Mouse (Mus musculus) ovary, adult 18-20 months (tissue): ENCODE measurements around the gene Rasl10a.
A peak's percentile ranks its signal among the peaks of the same experiment; 100 is the strongest.

Experiments used
- DNase-seq: peaks from one replicate; pipeline ENCODE4 v3.0.0; 2022; ENCODE audit warnings: low spot score, mixed read lengths

Gene Rasl10a

DNA sequence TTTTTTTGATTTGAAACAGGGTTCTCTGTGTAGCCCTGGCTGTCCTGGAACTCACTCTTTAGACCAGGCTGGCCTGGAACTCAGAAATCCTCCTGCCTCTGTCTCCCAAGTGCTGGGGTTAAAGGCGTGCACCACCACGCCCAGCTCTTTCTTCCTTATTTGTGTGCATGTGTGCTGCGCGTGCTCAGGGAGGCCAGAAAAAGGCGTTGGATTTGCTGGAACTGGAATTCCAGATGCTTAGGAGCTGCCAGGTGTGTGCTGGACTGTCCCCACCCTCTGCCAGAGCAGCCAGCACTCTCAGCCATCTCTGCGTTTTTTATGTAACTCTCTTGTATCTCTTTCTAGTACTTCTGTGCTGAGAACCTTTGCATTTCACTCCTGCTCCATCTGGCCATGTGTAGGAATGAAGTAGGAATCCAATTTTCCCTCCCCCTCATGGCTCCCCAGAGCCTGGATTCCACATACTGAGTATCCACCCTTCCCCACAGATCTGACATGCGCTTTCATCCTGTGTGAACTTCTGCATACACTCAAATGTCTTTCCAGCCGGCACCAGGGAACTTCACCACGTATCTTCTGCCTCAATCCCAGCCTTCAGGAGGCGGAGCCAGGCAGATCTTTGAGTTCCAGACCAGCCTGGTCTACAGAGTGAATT, 5.6 kb upstream of the Rasl10a start:
- no peak for DNase-seq

DNA sequence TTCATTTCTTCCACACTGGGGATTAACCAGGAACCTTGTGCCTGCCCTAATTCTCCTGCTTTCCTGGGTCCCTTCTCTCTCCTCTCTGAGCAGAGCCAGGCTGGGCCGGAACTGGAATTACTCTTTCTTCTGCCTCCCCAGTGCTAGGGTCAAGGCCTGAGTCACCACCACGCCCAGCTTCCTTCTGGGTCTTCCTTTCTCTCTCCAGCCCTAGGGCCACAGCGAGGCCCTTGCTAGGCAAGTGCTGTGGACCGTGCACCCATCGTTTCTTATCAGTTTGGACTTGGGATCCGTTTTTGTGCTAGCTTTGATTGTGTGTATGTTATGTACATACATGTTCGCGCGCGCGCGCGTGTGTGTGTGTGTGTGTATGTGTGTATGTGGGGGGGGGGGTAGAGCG, 3.8 kb upstream of the Rasl10a start:
- DNase-seq, result no peak

DNA sequence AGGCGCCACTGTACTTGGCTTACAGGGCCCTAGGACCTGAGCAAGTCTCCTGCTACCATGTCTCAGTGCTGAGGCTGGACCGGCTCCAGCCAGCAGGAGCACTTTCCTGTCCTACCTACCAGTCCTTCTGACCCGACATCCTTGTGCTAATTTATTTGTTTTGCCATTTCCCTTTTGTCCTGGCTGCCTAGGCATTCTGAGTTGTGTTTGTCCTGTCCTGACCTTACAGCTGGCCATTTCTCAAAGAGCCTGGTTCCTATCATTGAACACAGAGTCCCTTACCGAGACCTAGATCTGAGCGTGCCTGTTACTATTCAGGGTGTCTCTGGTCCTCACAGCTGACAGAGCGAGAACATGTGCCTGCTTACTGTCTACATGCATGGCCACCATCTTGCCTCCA, 3.1 kb upstream of the Rasl10a start:
- no peak for DNase-seq

DNA sequence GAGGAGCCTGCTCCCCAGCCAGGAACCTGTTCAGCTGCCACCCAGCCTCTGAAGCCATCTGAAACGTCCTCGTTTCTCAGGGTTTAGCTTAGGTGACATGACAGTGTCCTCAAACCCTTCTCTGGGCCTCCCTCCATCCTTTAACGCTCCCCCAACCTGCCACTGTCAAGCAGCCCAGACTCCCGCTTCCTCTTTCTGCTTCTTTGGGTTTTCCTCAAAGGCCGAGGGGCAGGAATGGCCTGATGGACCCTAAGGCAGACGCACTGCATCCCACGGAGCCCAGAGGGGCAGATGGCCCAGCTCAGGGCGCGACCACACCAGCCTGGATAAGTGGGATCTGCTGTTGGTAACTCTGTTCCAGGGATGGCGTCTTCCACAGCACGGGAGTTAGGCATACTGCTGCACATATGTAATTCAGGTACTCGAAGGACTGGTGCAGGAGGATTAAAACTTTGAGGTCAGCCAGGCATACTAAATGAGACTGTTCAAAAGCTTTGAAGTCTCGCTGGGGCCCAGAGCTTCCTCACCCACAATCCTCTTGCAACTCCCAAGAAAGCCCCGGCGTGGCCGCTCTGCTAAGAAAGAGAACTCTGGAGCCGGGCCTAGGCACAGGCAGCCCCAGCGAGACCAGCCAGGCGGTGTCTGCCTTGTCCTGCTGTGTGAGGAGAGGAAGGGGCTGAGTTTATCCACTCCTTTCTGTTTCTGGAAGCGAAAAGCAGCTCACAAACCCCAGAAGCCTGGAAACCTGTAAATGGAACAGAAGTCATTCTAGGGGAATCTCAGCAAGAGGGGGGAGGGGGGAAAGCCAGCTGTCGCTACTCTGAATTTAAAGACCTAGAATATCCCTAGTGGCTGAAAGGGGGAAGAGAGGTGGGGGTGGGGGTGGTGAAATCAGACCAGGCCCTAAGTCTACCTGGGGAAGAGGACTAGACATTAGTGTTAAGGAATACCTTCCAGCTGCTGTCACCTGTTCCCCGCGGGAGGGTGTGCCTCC, 1.7 kb upstream of the Rasl10a start:
- DNase-seq, result no peak

- DNase-seq, result no peak
Measured at GRCm38 (mm10) chr11:5057064-5057463, 864 bp upstream of the Rasl10a start.

DNA sequence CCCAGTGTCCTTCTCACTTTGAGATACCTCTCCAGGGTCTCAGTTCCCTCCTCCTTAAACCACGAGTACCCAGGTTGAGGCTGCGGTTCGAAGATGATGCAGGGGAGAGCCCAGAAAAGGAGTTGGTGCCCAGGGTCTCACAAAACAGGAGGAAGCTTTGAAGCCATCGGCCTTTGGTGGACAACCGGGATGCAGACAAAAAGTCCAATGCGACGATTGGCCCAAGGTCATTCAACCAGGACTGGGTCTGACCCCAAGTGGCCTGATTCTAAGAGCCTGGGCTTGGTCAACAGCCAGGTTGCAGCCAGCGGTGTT, 430 bp upstream of the Rasl10a start:
- no peak for DNase-seq

DNA sequence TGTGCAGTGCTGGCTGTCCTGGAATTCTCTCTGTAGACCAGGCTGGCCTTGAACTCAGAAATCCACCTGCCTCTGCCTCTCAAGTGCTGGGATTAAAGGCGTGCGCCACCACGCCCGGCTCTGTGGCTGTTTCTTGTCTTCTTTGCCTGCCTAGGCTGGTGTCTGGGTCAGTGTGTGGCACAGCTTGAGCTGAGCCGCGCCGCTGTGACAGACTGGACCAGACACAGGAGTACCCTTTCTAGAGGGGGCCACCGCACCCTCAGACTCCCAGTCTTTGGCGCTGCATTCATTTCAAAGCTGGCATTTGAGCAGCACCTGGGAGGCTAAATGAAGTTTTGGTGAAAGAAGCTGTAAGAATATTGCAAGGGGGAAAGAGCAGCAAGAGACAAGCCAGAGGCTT, 855 bp downstream of the Rasl10a start:
- DNase-seq, result no peak

DNA sequence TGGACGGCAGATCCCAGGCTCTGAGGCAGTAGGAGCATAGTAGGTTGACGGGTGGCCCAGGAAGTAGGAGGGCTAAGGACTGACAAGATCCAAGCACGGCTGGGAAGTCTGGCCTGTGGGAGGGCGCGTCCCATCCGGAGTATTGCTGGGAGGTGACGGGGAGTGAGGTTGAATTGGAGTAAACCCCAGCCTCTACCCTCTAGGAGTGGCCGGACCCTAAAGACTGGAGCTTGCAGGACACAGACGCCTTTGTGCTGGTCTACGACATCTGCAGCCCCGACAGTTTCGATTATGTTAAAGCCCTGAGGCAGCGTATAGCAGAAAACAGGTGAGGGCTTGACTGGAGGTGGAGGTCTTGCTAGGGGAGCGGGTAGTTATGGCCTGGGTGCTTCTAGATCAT, 1.3 kb downstream of the Rasl10a start:
- no peak for DNase-seq

DNA sequence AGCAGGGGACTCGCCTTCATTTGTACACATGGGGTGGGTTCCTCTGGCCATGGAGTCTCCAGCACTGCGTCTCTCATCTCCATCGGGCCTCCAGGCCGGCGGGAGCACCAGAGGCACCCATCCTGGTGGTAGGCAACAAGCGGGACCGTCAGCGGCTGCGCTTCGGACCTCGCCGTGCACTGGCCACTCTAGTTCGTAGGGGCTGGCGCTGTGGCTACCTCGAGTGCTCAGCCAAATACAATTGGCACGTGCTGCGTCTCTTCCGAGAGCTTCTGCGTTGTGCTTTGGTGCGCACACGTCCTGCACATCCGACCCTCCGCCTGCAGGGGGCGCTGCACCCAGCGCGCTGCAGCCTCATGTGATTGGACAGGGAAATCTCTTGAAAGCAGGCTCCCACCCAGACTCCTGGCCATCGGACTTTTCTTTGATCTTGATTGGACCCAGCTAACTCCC, 1.8 kb downstream of the Rasl10a start:
- no peak for DNase-seq

DNA sequence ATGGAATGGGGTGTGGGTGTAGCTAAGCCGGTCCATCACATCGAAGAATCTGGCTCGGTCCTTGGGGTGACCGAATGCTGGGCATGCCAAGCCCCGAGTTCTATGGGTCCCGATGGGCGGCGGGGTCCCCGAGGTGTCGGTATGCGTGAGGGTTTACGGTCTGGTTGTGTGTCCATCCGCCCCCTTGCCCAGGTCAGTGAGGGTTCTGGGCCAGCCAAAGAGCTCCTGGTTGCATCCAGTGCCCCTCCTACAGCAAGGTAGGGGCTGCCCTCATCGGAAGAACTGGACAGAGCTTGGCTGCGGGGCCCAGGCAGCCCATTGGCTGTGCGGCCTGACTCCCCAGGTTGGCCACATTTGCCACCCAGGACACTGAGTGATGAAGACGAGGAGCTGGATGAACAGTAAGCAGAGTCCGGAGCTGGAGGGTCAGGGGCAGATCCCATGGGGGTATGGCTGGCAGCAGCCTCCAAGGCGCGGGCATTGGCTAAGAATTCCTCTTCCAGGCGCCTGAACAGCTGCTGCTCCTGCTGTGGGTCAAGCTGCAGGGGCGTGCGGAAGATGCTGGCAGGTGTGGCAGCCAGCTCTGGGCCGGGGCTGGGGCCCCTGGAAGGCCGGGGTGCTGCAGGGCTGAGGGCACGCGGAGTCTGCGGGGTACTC, 3.0 kb downstream of the Rasl10a start:
- DNase-seq, result no peak

DNA sequence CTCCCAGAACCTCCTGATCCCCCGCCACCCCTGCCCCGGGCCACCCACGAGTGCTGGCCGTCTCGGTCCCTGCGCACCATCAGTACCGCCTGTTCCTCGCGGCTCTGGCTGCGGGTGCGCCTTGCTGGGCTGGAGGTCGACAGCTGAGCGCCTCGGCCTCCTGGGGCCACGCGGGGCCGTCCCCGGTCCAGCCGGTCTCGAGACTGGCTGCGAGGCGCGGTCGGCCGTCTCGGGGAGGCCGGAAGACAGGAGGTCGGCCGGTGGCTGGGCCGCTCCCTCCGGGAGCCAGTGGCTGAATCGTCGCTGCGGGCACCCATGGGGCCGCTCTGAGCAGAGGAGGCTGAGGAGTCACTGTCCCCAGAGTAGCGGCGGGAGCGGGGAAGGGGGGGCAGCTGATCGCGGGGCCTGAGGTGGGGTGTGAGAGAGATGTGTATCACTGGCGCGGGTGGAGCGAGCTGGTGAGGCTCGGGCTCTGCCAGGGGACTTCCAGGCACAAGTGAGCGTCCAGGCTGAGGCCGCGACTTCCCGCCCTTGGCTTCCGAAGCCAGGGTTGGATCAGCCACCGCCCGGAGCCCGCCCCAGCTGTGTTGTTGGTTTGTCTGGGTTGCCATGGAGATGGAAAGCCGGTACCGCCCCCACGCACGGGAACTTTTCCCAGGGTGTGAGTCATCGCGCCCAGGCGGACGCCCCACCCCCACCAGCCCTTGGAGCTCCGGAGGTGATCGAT, 3.6 kb downstream of the Rasl10a start:
- DNase-seq, result peak; percentile 91

DNA sequence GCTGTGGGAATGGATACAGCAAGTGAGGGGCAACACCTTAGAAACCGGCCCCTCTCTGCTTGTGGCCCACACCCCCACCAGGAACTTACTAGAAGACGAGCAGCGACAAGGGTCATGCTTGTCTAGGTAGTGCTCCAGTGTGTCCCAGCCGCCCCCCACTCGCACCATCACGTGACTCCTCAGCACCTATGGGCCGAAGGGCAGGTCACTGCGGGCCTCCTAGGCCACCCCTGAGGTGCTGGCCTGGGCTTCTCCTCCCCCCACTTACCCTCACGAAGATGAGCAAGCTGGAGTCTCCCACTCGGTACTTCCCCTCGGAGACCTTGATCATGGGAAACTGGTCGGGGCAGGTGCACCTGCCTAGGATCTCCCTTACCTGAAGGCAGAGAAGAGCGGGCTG, 4.4 kb downstream of the Rasl10a start:
- DNase-seq, result no peak

- DNase-seq, result peak; percentile 63
Measured at GRCm38 (mm10) chr11:5062860-5063505, 5.1 kb downstream of the Rasl10a start.

- no peak for DNase-seq
Measured at GRCm38 (mm10) chr11:5063561-5064281, 5.8 kb downstream of the Rasl10a start.

GRCm38 (mm10) chr11:5064282-5065055, 6.5 kb downstream of the Rasl10a start:
- DNase-seq, result no peak

- peak; percentile 83 for DNase-seq
Measured at GRCm38 (mm10) chr11:5065056-5065821, 7.3 kb downstream of the Rasl10a start, which contains the start of gene Gas2l1. Gene Gas2l1, minus strand, starts transcription at chr11:5065327.

GRCm38 (mm10) chr11:5067063-5067462, 9.1 kb downstream of the Rasl10a start:
- no peak for DNase-seq

- no peak for DNase-seq
Measured at GRCm38 (mm10) chr11:5068126-5068971, 10.4 kb downstream of the Rasl10a start.
